Mouse (Mus musculus) hindlimb bud, embryonic 11.5 days (tissue): Measurements from ENCODE around the gene Rom1.

ENCODE experiments used
- DNase-seq: peaks from one replicate; pipeline ENCODE4 v3.0.0-alpha.2; 2012; ENCODE audit warnings: low read depth, low spot score; ENCODE audit errors: extremely low spot score

The Rom1 gene

GRCm38 (mm10) chr19:8942276-8942964 is 13.3 kb upstream of the Rom1 start:
- no peak for DNase-seq

- peak; percentile 90 for DNase-seq
Measured at GRCm38 (mm10) chr19:8941515-8942217, 12.5 kb upstream of the Rom1 start, which contains the start of gene Mta2. Gene Mta2, plus strand, starts transcription at chr19:8941875.

DNA sequence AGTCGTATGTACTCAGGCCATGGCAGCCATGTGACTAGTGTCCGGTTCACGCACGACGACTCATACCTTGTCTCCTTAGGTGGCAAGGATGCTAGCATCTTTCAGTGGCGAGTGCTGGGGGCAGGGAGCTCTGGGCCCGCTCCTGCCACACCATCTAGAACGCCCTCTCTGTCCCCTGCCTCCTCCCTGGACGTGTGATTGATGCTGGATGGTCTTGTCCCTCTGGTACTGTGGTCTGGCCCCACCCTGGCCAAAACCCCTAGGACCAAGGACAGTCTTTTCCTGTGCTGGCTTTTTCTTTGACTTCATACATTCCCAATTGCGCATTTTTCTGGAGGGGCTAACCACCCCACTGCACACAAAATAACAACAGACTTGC is 12.0 kb upstream of the Rom1 start:
- DNase-seq, result no peak

DNA sequence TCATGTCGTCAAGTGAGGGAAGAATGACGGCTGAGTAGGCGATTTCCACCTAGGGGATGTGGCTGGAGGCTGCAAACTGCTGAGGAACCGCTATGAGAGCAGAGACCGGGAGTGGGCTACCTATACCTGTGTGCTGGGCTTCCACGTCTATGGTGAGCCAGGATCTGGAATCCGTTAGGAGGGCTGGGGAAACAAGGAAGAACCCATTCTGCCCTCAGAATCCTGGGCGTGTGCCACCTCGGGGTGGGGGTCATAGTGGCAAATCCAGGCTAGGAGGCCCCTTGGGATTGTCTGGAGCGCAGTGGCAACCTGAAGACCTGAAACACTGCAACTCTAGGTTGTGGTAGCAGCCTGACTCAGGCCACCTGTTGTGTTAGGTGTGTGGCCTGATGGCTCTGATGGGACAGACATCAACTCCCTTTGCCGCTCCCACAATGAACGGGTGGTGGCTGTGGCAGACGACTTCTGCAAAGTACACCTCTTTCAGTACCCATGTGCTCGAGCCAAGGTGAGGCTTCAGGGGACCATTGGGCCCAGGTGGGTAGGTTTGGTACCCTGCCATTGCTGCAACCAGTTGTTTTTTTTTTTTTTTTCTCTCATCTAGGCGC is 11.5 kb upstream of the Rom1 start:
- DNase-seq, result no peak

GRCm38 (mm10) chr19:8936736-8937135 is 7.6 kb upstream of the Rom1 start:
- DNase-seq, result no peak

GRCm38 (mm10) chr19:8930771-8931170 is 1.6 kb upstream of the Rom1 start:
- DNase-seq, result no peak

DNA sequence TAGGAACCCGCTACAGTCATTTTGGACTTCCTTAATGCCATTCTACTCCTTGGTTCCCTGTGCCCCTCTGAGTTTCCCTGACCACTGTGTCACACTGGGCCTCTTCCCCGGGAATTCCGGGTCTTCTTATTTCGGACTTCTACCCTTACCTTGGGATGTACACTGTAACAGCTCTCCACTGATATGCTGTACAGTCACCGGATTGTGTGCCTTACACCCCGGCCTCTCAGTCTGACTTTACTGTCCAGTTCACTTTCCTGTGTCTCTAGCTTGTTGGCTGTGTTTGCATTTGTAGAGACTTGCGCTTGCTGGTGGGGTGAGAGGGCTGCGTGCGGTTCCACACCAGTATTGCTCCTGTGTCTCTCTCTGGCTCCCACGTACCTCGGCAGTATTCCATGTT is 961 bp upstream of the Rom1 start:
- DNase-seq, result no peak

DNA sequence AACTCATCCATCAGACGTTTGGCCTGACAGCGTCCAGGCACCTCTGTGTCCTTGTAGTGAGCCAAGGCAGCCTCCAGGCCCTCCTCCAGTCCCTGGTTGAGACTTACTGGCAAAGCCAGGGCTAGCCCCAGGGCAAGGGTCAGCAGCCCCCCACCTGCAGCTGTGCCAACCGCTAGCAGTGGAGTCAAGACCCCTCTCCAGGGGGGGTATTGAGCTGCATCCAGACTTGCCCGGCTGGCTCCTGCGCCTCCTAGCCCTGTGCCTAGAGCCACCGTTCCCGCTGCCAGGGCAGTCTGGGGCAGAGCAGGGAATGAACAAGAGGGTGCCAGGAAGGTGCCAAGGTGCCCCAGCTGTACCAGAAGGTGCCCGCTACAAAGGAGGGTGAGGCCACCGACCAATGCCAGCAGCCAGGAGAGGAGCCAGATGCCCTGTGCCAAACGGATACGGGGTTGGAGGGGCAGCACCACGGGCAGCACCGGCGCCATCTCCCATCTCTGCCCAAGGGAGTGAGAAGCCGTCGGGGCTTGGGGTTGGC is 400 bp downstream of the Rom1 start:
- DNase-seq, result no peak

DNA sequence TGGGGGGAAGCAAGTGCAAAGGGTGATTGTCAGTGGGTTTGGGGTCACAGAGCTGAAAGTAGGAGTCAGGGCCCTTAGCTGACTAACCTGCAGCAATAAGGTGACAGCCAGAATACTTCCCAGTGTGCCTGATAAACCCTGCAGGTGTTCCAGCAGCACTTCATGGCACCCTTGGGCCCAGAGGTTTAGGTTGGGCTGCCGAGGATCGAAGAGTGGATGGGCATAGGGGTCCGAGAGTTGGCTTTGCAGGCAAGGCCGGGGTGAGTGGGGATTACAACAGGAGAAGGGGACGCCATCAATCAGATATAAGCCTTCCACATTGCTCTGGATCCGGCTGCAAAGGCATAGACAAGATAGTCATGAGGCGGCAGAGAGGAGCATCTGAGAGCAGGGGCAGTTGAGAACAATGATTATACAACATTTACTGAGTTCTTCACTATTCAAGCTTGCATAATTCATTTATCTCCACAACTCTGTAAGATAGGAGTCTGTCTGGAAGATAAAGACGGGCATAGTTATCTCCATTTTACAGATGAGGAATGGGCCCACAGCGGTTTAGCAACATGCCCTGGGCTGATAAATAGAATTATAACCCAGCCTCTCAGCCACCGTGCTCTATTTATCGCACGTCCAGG is 1.1 kb downstream of the Rom1 start:
- DNase-seq, result no peak

- no peak for DNase-seq
Measured at GRCm38 (mm10) chr19:8926766-8927165, 2.4 kb downstream of the Rom1 start.

DNA sequence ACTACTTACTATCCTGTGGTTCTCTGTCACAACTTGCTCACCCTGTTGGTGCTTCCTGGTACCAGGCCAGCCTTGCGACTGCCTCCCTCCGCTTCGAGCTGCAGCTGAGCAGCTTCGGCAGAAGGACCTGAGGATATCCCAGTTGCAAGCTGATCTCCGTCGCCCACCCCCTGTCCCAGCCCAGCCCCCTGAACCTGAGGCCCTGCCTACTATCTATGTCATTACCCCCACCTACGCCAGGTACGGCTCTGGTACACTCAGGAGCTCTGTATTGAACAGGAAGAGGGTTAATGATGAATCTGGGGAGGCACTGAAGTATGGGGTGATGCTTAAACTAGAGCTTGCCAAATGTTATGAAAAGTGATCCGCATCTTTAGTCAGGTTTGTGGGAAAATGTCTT is 7.4 kb downstream of the Rom1 start:
- DNase-seq, result no peak

DNA sequence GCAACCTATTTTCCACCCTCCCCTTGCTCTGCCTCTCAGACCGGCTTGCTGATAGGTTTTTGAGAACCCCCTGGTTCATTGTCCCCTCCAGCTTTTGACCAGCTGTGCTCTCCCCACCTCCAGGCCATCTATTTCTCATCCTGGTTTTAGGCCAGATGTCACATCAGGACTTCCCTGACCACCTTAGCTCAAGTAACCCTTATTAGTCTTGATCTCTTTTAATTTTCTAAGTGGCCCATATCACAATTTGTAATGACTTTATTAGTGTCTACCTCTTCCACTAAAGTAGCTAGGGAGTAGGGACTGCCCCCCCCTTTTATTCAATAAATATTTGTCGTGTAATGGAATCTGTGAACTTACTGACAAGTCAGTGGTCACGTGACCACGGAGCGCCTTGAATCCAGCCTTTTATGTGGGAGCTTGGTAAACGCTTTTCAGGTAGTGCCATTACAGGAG is 8.3 kb downstream of the Rom1 start:
- no peak for DNase-seq

- DNase-seq, result peak; percentile 67
Measured at GRCm38 (mm10) chr19:8920073-8920736, 9.0 kb downstream of the Rom1 start, which contains the start of gene B3gat3. Gene B3gat3, plus strand, starts transcription at chr19:8920374.

DNA sequence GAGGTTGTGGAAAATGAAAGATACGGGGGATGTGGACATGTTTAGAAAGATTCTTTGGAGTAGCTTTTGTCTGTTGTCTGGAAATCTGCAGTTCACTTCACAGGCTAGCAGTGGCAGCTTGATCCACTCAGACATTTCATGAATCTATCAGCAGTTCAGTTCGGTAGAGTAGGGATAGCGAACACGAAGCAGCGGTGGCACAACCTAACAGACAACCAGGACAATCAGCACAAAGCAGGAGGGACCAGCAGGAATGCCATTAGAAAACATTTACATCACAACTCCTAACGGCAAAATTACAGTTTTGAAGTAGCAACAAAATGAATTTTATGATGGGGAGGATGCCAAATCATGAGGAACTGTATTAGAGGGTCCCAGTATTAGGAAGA is 9.5 kb downstream of the Rom1 start:
- DNase-seq, result no peak

GRCm38 (mm10) chr19:8919000-8919399 is 10.2 kb downstream of the Rom1 start:
- no peak for DNase-seq

DNA sequence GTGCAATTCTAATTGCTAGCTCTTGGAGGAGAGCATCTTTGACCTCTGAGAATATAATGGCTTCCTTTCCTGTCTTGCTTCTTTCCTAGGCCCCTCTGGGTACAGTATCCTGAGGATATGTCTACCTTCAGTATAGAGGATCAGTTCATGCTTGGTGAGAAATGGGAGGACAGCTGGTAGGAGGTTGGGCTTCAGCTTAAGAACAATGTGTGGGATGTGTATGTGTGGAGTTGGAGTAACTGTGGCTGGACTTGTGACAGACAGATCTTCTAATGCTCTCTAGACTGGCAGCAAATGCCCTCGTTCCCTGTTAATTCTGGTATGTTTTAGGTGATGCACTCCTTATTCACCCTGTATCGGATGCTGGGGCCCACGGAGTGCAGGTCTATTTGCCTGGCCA is 14.9 kb downstream of the Rom1 start:
- no peak for DNase-seq

GRCm38 (mm10) chr19:8911810-8912209 is 17.3 kb downstream of the Rom1 start:
- DNase-seq, result no peak

GRCm38 (mm10) chr19:8908531-8908930 is 20.6 kb downstream of the Rom1 start:
- DNase-seq, result no peak

GRCm38 (mm10) chr19:8903412-8903811 is 25.7 kb downstream of the Rom1 start:
- DNase-seq, result no peak

DNA sequence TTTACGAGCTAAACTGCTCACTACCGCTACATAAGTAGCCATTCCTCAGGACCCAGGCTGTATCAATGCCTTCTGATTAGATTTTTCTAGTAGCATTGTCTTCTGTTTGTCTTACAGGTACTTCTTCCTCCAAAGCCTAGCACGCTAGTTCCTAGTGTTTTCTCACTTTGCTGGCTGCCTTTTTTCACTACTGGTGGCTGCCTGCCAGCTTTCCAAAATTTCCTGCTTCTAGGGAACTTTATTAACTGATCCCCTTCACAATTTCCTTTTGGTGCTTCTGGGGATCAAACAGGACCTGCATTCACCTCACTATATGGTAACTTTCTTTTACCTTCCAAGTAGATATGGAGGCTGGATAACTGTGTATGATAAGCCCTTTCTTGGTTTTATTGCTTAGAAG is 30.1 kb downstream of the Rom1 start:
- no peak for DNase-seq

GRCm38 (mm10) chr19:8898576-8898975 is 30.6 kb downstream of the Rom1 start:
- DNase-seq, result no peak
